29 mouse cellular contexts compared by ENCODE assay signal in the genomic region with DNA sequence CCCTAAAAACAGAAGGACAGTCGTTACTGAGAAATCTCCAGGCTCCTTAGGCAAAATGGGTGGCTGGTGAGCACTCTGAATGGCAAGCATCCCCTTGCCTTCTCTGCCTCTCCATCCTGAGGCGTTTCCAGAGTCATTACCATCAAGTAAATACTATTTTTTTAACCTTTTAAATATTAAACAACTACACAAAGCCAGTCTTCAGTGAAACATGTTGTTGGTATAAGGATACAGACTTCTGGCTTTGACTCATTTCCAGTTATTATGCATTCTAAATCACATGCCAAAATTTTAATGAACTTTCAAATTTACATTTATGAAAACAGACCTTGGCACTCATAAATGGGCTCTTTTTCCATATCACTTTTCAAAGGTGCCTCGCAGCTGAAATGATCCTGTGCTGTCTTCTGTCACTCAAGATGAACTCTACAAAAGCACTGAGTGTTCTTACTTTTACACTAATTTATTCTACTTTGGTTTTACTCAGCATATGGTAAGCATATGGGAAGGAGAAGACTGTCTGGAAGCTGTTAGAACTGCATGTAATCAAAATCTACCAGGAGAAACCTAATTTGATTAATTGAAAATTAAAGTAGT.
A peak's percentile ranks its signal among the peaks of the same experiment; 100 is the strongest.
DNase-seq lines count a peak whose midpoint lies in the region; ATAC-seq and TF ChIP-seq lines count a peak whose summit lies in the region.
"Had no signal": no experiment of that assay in that cellular context is flagged by ENCODE, and none has a peak within 500 bp of the region (broad histone marks: within the 10 kb centered on the region; RNA-seq: fewer than 3 reads in every experiment).

No protein-coding gene starts in this region.

- H3K4me2 ChIP-seq in limb, embryonic 14.5 days (replicated peaks; ENCODE audit: low read depth, low read length, severe bottlenecking): no peak overlapping the region
- H3K4me2 ChIP-seq in embryonic facial prominence, embryonic 14.5 days (ENCODE audit: low read depth, low read length): no peak overlapping the region
- H3K4me2 ChIP-seq: intestine, embryonic 15.5 days; liver, embryonic 11.5 days; neural tube, embryonic 13.5 days had no signal

- no peaks in the 10 kb centered on the region for H3K36me3 ChIP-seq in limb, embryonic 14.5 days (ENCODE audit: control insufficient read depth, insufficient read depth, low read length)
- H3K36me3 ChIP-seq in limb, embryonic 10.5 days: no peaks in the 10 kb centered on the region; the same call in 1 of the 2 replicates
- H3K36me3 ChIP-seq in embryonic facial prominence, embryonic 14.5 days (ENCODE audit: control insufficient read depth, insufficient read depth, low read length): no peaks in the 10 kb centered on the region
- H3K36me3 ChIP-seq: intestine, embryonic 15.5 days had no signal

- DNase-seq in frontal cortex, postnatal 10 days (ENCODE audit: low spot score in 2 of 2): no peak
- DNase-seq in limb, embryonic 14.5 days (ENCODE audit: low spot score): no peak
- DNase-seq in limb, embryonic 10.5 days (ENCODE audit: low spot score): no peak
- peak; percentile 42 for DNase-seq in embryonic facial prominence, embryonic 14.5 days (ENCODE audit: low spot score)
- no peak for DNase-seq in left cerebral cortex, adult 9 months (ENCODE audit: low spot score in 2 of 2)
- DNase-seq in urinary bladder, postnatal 10 days (ENCODE audit: low spot score): no peak
- DNase-seq in adrenal gland, adult 18-20 months (ENCODE audit: low spot score in 2 of 2): no peak
- DNase-seq: adrenal gland, adult 8-10 months; cerebellum, adult 9-10 months; heart, postnatal 4 days; kidney, adult 8-10 months; kidney, postnatal 10 days; left cerebral cortex, postnatal 4 days; liver, postnatal 0 days; lung, postnatal 10 days; retina, postnatal 1 day; right cerebral cortex, postnatal 25 days; spleen, adult 18-20 months; thymus, postnatal 25 days had no signal

- H3K27me3 ChIP-seq in limb, embryonic 14.5 days (ENCODE audit: control insufficient read depth, insufficient read depth, low read length): no peaks in the 10 kb centered on the region
- H3K27me3 ChIP-seq in limb, embryonic 10.5 days (ENCODE audit: low read depth, poor library complexity, severe bottlenecking): no peaks in the 10 kb centered on the region
- H3K27me3 ChIP-seq in embryonic facial prominence, embryonic 14.5 days (replicated peaks; ENCODE audit: control insufficient read depth, insufficient read depth, low read length): no peaks in the 10 kb centered on the region
- H3K27me3 ChIP-seq: intestine, embryonic 15.5 days; neural tube, embryonic 13.5 days; Patski had no signal

- no peak for TF ChIP-seq POLR2A in limb, embryonic 14.5 days (IDR thresholded peaks at IDR 0.05; ENCODE audit: borderline replicate concordance, extremely low read depth, insufficient read depth, insufficient read length)

- peak; percentile 77 for ATAC-seq in frontal cortex, adult (ENCODE audit: low TSS enrichment)
- ATAC-seq in limb, embryonic 14.5 days (ENCODE audit: low FRiP score, low read depth): no peak
- no peak for ATAC-seq in embryonic facial prominence, embryonic 14.5 days (ENCODE audit: low read depth)
- ATAC-seq: hindbrain, embryonic 16.5 days; intestine, embryonic 15.5 days; liver, postnatal 0 days; midbrain, embryonic 16.5 days; Patski had no signal

- WGBS in limb, embryonic 14.5 days: 42% methylated on average over 3 of the region's 3 CpGs
- WGBS in limb, embryonic 10.5 days: 64% methylated on average over 3 of the region's 3 CpGs
- 29% methylated on average over 3 of the region's 3 CpGs for WGBS in embryonic facial prominence, embryonic 14.5 days

- H3K9me3 ChIP-seq in limb, embryonic 14.5 days (ENCODE audit: control insufficient read depth, low read length): no peaks in the 10 kb centered on the region
- H3K9me3 ChIP-seq in limb, embryonic 10.5 days (replicated peaks): no peaks in the 10 kb centered on the region
- no peaks in the 10 kb centered on the region for H3K9me3 ChIP-seq in embryonic facial prominence, embryonic 14.5 days (ENCODE audit: control insufficient read depth, low read length)
- H3K9me3 ChIP-seq: intestine, embryonic 15.5 days; midbrain, embryonic 10.5 days; neural tube, embryonic 13.5 days had no signal

- H3K9ac ChIP-seq in limb, embryonic 14.5 days (ENCODE audit: low read depth, low read length, severe bottlenecking): no peak overlapping the region
- no peak overlapping the region for H3K9ac ChIP-seq in embryonic facial prominence, embryonic 14.5 days (ENCODE audit: low read depth, low read length)
- H3K9ac ChIP-seq: intestine, embryonic 15.5 days; liver, postnatal 0 days; neural tube, embryonic 13.5 days had no signal

- peaks cover 16% of the 10 kb centered on the region for H3K4me1 ChIP-seq in limb, embryonic 14.5 days (ENCODE audit: control insufficient read depth, insufficient read depth, low read length)
- peaks cover 26% of the 10 kb centered on the region for H3K4me1 ChIP-seq in limb, embryonic 10.5 days
- peaks cover 26% of the 10 kb centered on the region for H3K4me1 ChIP-seq in embryonic facial prominence, embryonic 14.5 days (ENCODE audit: control insufficient read depth, insufficient read depth, low read length)
- H3K4me1 ChIP-seq: intestine, embryonic 15.5 days; midbrain, embryonic 10.5 days had no signal

- H3K27ac ChIP-seq in limb, embryonic 14.5 days (replicated peaks; ENCODE audit: low read depth, low read length): peak overlapping the region; percentile 19; the same call in 1 of the 2 replicates
- H3K27ac ChIP-seq in limb, embryonic 10.5 days: no peak overlapping the region
- peak overlapping the region; percentile 68 for H3K27ac ChIP-seq in embryonic facial prominence, embryonic 14.5 days (replicated peaks; ENCODE audit: low read depth, low read length)
- H3K27ac ChIP-seq: intestine, embryonic 15.5 days; left cerebral cortex, adult 2 months; midbrain, embryonic 10.5 days; neural tube, embryonic 13.5 days had no signal

- no peak overlapping the region for H3K4me3 ChIP-seq in limb, embryonic 14.5 days (replicated peaks; ENCODE audit: low read length)
- H3K4me3 ChIP-seq in limb, embryonic 10.5 days: no peak overlapping the region
- no peak overlapping the region for H3K4me3 ChIP-seq in embryonic facial prominence, embryonic 14.5 days (ENCODE audit: low read depth, low read length)
- H3K4me3 ChIP-seq: intestine, embryonic 15.5 days; left cerebral cortex, adult 2 months; midbrain, embryonic 10.5 days; myocyte; neural tube, embryonic 13.5 days had no signal
